Mouse (Mus musculus) embryonic facial prominence, embryonic 10.5 days (tissue): Measurements from ENCODE around the gene Asb6. TPM values are rescaled to one million over a fixed set of nuclear protein-coding genes. Genes with fewer than 3 reads are reported as not detected.

ENCODE experiments used
- DNase-seq: peaks from one replicate; pipeline ENCODE4 v3.0.0-alpha.2; 2017; ENCODE audit warnings: low spot score
- H3K27ac ChIP-seq: fragments of 300-500 bp; sonication (generic); replicated peaks from 2 replicates; pipeline ENCODE4 v1.5.1; 2016; ENCODE audit warnings: mild to moderate bottlenecking
- H3K27me3 ChIP-seq: fragments of 300-500 bp; sonication (generic); replicated peaks from 2 replicates; pipeline ENCODE4 v1.6.1; 2016; ENCODE audit warnings: low read depth, mild to moderate bottlenecking; ENCODE audit not compliant: poor library complexity, severe bottlenecking
- H3K36me3 ChIP-seq: fragments of 300-500 bp; sonication (generic); replicated peaks from 2 replicates; pipeline ENCODE4 v1.6.1; 2016; ENCODE audit warnings: mild to moderate bottlenecking, moderate library complexity
- H3K4me1 ChIP-seq: fragments of 300-500 bp; sonication (generic); 2 replicates; pipeline ENCODE4 v1.6.1; 2016
- H3K4me3 ChIP-seq: fragments of 300-500 bp; sonication (generic); 2 replicates; pipeline ENCODE4 v1.5.1; 2016; ENCODE audit warnings: mild to moderate bottlenecking, moderate library complexity
- H3K9me3 ChIP-seq: fragments of 300-500 bp; sonication (generic); 2 replicates; pipeline ENCODE4 v1.6.1; 2016; ENCODE audit warnings: mild to moderate bottlenecking
- WGBS: fragments of 180-500 bp; shearing (Covaris S2); methylation state at CpG from one replicate; pipeline ENCODE4 v1.1.7; 2016; 5-methylcytosine and 5-hydroxymethylcytosine counted together
- polyA plus RNA-seq: library from polyadenylated mRNA; unstranded; fragments of >200 nt; fragmentation: Nextera tagmentation; extraction: Ambion mirVana; gene quantifications from 2 replicates; pipeline ENCODE4 v1.2.1, GENCODE M21; 2016

The Asb6 gene
- polyA plus RNA-seq, 1 experiment from 2014 or later: 53.9 TPM

DNA sequence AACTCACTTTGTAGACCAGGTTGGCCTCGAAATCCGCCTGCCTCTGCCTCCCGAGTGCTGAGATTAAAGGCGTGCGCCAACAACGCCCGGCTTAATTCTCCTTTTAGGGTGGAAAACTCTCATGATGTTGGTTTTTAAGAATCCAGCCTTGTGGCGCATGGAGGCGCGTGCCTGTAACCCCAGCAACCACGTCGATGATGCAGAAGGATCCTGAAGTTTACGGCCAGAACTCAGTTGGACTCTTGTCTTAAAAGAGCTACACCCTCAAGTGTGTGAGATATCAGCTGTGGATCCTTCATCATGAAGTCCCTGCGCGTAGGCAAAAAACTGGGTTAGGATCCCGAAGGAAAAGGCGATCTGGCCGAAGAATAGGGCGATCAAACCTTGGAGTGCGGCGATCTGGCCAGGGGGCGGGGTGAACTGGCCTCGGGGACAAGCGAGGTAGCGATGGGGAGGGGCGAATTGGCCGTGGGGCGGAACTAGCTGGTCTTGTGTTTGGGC is 22.9 kb downstream of the Asb6 start:
- H3K4me3 ChIP-seq: peak overlapping the region; percentile 92
- peaks cover 26% of the 10 kb centered on the region for H3K36me3 ChIP-seq
- DNase-seq: no peak
- peaks cover 35% of the 10 kb centered on the region for H3K27me3 ChIP-seq
- H3K9me3 ChIP-seq: no peaks in the 10 kb centered on the region
- peak overlapping the region; percentile 97 for H3K27ac ChIP-seq
- WGBS: 8% methylated on average over 28 of the region's 28 CpGs
- peaks cover 30% of the 10 kb centered on the region for H3K4me1 ChIP-seq

- Histone ChIP-seq H3K4me1 (peaks cover 40% of the 10 kb centered on the region), H3K27ac (no peak overlapping the region), H3K9me3 (no peaks in the 10 kb centered on the region), H3K4me3 (no peak overlapping the region), H3K27me3 (peaks cover 47% of the 10 kb centered on the region), H3K36me3 (peaks cover 14% of the 10 kb centered on the region)
- DNase-seq: no peak
- WGBS: 91% methylated on average over 2 of the region's 2 CpGs
These were observed 24.1 kb downstream of the Asb6 start for GRCm38 (mm10) chr2:30805983-30806382.

- Histone ChIP-seq H3K27ac (no peak within 1 kb of the TSS), H3K36me3 (no peaks in the 10 kb centered on the region), H3K4me1 (peaks cover 33% of the 10 kb centered on the region), H3K27me3 (peaks cover 71% of the 10 kb centered on the region), H3K9me3 (no peaks in the 10 kb centered on the region), H3K4me3 (no peak within 1 kb of the TSS)
- 86% methylated on average over 3 of the region's 3 CpGs for WGBS
- no peak for DNase-seq
These were observed 26.5 kb downstream of the Asb6 start, which contains the start of gene 1700001O22Rik for GRCm38 (mm10) chr2:30803604-30804003. 1700001O22Rik (minus strand) TSS chr2:30803661.

DNA sequence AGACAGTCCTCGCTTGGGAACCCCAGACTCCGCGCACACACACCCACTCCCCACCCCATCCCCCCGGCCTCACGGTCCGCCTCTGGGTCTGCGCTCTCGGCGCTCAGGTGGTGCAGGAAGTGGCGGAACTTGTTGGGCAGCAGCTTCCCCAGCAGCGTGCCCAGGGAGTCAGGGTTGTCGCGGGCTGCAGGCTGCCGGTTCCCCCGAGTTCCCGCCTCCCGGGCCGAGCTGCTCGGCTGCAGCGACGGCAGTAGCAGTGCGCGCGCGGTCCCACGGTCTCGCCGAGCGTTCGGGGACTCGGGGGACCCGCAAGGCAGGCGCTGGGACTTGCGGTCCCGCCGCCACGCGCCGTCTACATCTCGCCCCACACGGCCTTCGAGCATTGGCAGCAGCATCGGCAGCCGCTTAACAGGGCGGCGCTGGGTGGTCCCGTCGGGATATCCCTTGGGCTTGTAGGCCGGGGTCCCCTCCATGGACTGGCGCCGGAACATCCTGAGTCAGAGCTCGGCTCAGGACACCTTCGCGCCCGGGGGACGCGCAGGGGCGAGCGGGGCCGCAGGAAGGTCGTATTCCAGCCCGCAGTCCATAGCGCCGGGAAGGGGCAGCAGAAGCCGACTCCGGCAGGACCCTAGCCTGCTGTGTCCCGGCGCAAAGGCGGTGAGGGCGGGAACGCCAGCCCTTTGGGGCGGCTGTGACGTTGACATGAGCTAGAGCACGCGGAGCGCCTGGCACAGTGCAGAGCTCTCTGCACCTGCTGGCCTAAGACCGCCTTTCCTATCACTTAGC is 28.9 kb downstream of the Asb6 start:
- 1% methylated on average over 77 of the region's 77 CpGs for WGBS
- Histone ChIP-seq H3K4me1 (peaks cover 41% of the 10 kb centered on the region), H3K4me3 (peak overlapping the region; percentile 65), H3K27ac (peak overlapping the region; percentile 81), H3K27me3 (peaks cover 85% of the 10 kb centered on the region), H3K36me3 (no peaks in the 10 kb centered on the region), H3K9me3 (no peaks in the 10 kb centered on the region)
- DNase-seq: peak; percentile 73

DNA sequence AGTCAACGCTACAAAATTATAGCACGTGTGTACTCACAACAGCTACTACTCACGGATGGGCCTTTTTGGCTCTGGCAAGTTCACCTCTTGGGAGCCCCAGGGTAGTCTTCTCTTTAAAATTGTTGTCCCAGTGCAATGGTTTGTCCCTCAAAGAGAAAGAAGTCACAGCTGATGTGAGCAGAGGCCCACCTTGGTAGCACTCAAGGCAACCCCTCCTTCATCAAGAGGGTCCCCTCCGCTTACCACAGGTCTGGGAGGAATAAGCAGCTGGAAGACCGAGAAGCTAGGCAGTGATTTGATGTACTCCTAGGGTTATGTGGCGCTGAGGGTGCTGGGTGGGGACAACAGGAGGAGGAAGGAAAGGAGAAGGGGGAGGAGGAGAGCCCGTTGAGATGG is 29.5 kb downstream of the Asb6 start:
- 33% methylated on average over 7 of the region's 7 CpGs for WGBS
- DNase-seq: no peak
- peak overlapping the region; percentile 81 for H3K27ac ChIP-seq

GRCm38 (mm10) chr2:30799456-30799855 is 30.7 kb downstream of the Asb6 start:
- Histone ChIP-seq H3K36me3 (no peaks in the 10 kb centered on the region), H3K4me1 (peaks cover 59% of the 10 kb centered on the region), H3K4me3 (no peak overlapping the region), H3K27me3 (peaks cover 77% of the 10 kb centered on the region), H3K9me3 (no peaks in the 10 kb centered on the region), H3K27ac (no peak overlapping the region)
- no peak for DNase-seq
- 79% methylated on average over 3 of the region's 3 CpGs for WGBS

More for the DNA sequence above, 29.5 kb downstream of the Asb6 start:
- Histone ChIP-seq H3K4me1 (peaks cover 47% of the 10 kb centered on the region), H3K9me3 (no peaks in the 10 kb centered on the region), H3K36me3 (no peaks in the 10 kb centered on the region), H3K27me3 (peaks cover 84% of the 10 kb centered on the region), H3K4me3 (peak overlapping the region; percentile 65)

DNA sequence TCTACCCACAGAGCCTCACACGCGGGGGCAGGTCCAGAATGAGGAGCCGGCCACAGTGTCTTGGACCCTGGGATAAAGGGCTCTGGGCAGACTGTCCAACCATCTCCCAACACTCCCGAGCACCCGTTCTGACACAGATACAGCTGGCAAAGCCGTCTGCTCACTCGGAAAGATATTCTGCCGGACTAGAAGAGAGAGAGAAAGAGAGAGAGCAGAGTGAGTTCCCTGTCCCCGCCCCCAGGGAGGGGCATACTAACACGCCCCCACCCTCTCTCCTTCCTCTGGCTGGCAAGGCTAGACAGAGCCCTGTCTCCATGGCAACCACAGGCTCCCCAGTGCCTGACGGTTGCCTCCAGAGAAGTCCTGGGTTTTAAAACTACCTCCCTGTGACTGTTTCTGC is 33.8 kb downstream of the Asb6 start:
- H3K4me3 ChIP-seq: peak overlapping the region; percentile 48
- H3K27me3 ChIP-seq: peaks cover 49% of the 10 kb centered on the region
- no peaks in the 10 kb centered on the region for H3K9me3 ChIP-seq
- peaks cover 67% of the 10 kb centered on the region for H3K4me1 ChIP-seq
- no peaks in the 10 kb centered on the region for H3K36me3 ChIP-seq
- 8% methylated on average over 11 of the region's 11 CpGs for WGBS
- peak overlapping the region; percentile 88 for H3K27ac ChIP-seq
- DNase-seq: peak; percentile 89

DNA sequence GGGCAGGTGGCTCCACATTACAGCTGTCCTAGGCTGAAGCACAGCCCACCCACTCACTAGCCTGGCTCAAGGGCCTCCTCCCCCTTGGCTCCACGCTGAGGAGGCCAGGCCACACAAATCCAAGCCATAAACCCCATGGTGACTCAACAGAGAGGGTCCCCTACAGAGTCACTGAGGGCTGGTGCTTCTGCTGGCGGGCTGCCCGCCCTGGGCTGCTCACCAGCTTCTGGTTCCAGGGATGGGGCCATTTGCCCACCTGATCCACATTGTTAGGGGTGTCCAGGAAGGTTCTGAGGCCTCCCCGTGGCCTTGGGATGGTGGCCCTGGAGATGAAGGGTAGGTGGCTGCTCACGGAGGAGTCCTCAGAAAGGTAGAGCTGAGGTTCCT is 34.3 kb downstream of the Asb6 start:
- H3K27ac ChIP-seq: peak overlapping the region; percentile 88
- peaks cover 67% of the 10 kb centered on the region for H3K4me1 ChIP-seq
- peaks cover 44% of the 10 kb centered on the region for H3K27me3 ChIP-seq
- no peaks in the 10 kb centered on the region for H3K36me3 ChIP-seq
- 65% methylated on average over 5 of the region's 5 CpGs for WGBS
- H3K4me3 ChIP-seq: peak overlapping the region; percentile 48
- no peaks in the 10 kb centered on the region for H3K9me3 ChIP-seq
- no peak for DNase-seq

GRCm38 (mm10) chr2:30795271-30795888 is 34.8 kb downstream of the Asb6 start:
- peak overlapping the region; percentile 58 for H3K4me3 ChIP-seq

DNA sequence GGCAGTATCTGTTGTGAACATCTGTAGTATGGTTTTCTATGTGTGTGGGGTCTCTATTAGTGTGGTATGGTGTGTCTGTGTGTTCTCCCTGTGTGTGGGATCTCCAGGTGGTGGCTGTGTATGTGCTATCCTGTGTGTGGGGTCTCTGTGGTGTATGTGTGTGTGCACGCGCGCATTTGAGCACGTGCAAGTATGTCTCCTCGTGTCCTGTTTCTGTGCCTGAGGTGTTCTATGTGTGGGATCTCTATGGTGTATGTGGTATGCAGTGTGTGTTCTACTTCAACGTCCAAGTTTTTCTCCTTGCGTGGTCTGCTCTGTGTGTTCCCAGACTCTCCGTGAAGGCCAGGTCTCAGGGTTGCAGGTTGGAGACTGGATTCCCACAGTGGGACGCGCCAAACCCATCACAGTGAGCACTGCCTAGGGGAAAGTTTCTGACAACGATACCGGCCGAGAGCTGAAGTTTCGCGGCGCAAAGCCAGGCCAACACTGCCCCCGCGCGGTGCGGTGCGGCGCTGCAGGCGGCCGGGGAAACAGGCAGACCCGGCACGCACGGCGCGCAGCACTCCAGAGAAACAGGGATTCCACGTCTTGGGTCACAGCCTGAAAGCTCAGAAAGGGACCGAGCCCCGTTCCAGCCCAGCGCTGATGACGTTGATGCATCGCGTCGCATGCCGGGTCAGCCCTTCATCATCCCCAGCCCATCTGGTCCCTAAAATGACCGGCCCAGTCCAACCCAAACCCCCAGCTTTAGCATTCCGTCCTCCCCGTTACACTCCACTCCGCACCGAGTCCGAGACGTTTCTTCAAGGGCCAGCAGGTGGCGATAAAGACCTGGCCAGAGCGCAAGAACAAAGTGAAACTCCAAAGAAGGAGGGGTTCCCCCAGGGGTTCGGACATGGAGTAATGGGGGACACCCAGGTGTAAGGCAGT is 35.7 kb downstream of the Asb6 start:
- 6% methylated on average over 48 of the region's 48 CpGs for WGBS
- peak; percentile 96 for DNase-seq
- Histone ChIP-seq H3K4me1 (peaks cover 62% of the 10 kb centered on the region), H3K27me3 (peaks cover 30% of the 10 kb centered on the region), H3K4me3 (peak overlapping the region; percentile 58), H3K36me3 (no peaks in the 10 kb centered on the region), H3K27ac (peak overlapping the region; percentile 88), H3K9me3 (no peaks in the 10 kb centered on the region)

More at GRCm38 (mm10) chr2:30795271-30795888, 34.8 kb downstream of the Asb6 start:
- WGBS: 61% methylated on average over 7 of the region's 7 CpGs
- H3K27me3 ChIP-seq: peaks cover 39% of the 10 kb centered on the region
- peak overlapping the region; percentile 88 for H3K27ac ChIP-seq
- no peaks in the 10 kb centered on the region for H3K36me3 ChIP-seq
- no peaks in the 10 kb centered on the region for H3K9me3 ChIP-seq
- peaks cover 65% of the 10 kb centered on the region for H3K4me1 ChIP-seq
- no peak for DNase-seq

GRCm38 (mm10) chr2:30792061-30792460 is 38.1 kb downstream of the Asb6 start:
- 82% methylated on average over 7 of the region's 7 CpGs for WGBS
- Histone ChIP-seq H3K27me3 (0 out of 2 replicates have a peak, but pooled peaks cover 7% of the 10 kb centered on the region), H3K36me3 (no peaks in the 10 kb centered on the region), H3K9me3 (no peaks in the 10 kb centered on the region), H3K4me1 (peaks cover 55% of the 10 kb centered on the region), H3K4me3 (no peak overlapping the region), H3K27ac (peak overlapping the region; percentile 77)
- DNase-seq: no peak

DNA sequence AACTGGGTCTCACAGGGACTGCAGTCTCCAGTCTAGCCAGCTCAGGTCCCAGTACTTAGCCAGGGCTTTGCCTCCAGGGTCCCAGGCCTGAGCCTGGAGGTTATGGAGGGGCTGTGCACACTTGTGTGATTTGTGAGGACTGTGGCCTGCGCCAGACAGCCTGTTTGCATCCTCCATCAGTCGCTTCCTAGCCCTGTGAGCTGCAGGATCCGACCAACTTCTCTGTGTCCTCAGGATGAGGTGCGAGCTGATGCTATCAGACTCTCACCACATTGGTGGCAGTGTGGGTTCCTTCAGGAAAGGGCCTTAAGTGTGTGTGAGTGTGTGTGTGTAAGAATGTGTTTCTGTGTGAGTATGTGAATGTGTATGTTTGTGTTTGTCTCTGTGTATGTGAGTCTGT is 42.7 kb downstream of the Asb6 start:
- Histone ChIP-seq H3K36me3 (no peaks in the 10 kb centered on the region), H3K27ac (peak overlapping the region; percentile 90), H3K9me3 (no peaks in the 10 kb centered on the region), H3K4me3 (peak overlapping the region; percentile 13; the same call in 1 of the 2 replicates), H3K27me3 (0 out of 2 replicates have a peak, but pooled peaks cover 5% of the 10 kb centered on the region), H3K4me1 (peaks cover 69% of the 10 kb centered on the region)
- whole genome bisulfite sequencing: 64% methylated on average over 4 of the region's 4 CpGs
- no peak for DNase-seq
